Mouse (Mus musculus): ENCODE measurements around the gene Rcn3.
"Not testable (repeated sequence)": the region's sequence is repeated elsewhere in the genome, so short reads cannot be mapped to it uniquely, and the experiment has no call there.

The Rcn3 gene

DNA sequence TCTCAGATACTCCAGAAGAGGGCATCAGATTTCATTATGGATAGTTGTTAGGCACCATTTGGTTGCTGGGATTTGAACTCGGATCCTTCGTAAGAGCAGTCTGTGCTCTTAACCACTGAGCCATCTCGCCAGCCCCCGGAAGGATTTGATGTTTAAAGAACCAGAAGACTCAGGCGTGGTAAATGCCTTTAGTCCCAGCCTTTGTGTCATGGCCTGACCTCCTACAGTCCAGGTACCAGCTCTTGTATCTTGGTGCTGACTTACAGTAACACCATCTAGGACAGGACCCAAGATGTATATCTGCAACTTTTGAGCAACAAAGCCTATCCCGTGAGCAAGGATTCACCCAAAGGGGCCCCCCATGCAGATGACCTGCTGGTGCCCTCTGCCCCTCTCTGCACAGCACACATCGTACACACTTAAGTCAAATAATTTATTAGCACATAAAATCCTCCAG is 33.2 kb upstream of the Rcn3 start:
- in situ Hi-C loops (cut with MboI, MseI): loop anchor here (5.0 to 10.0 kb wide), 2 partner anchors 43 to 270 kb away; partner anchors contain the start of gene Pnkp

- in situ Hi-C loops (cut with MboI, MseI): loop anchor here (5.0 to 10.0 kb wide), 2 partner anchors 42 to 270 kb away; partner anchors contain the start of gene Pnkp
Measured at GRCm38 (mm10) chr7:45124224-45125143, 32.5 kb upstream of the Rcn3 start, which contains the start of gene Rps11. TSS of gene Rps11 (minus strand) at chr7:45124439.

- in situ Hi-C loops (cut with MboI, MseI): loop anchor here (10.0 kb wide), 1 partner anchor 268 kb away; the partner anchor contains the start of gene Pnkp
Measured at GRCm38 (mm10) chr7:45123186-45123570, 31.2 kb upstream of the Rcn3 start.

- in situ Hi-C loops (cut with MboI, MseI): loop anchor here (10.0 kb wide), 1 partner anchor 268 kb away; the partner anchor contains the start of gene Pnkp
Measured at GRCm38 (mm10) chr7:45122561-45123185, 30.7 kb upstream of the Rcn3 start.

GRCm38 (mm10) chr7:45121966-45122365 is 29.9 kb upstream of the Rcn3 start:
- in situ Hi-C loops (cut with MboI, MseI): loop anchor here (10.0 kb wide), 1 partner anchor 267 kb away; the partner anchor contains the start of gene Pnkp

- in situ Hi-C loops (cut with MboI, MseI): loop anchor here (10.0 kb wide), 1 partner anchor 267 kb away; the partner anchor contains the start of gene Pnkp
Measured at GRCm38 (mm10) chr7:45121404-45121803, 29.4 kb upstream of the Rcn3 start.

- in situ Hi-C loops (cut with MboI, MseI): loop anchor here (10.0 kb wide), 1 partner anchor 265 kb away; the partner anchor contains the start of gene Pnkp
Measured at GRCm38 (mm10) chr7:45119780-45120709, 28.0 kb upstream of the Rcn3 start.

DNA sequence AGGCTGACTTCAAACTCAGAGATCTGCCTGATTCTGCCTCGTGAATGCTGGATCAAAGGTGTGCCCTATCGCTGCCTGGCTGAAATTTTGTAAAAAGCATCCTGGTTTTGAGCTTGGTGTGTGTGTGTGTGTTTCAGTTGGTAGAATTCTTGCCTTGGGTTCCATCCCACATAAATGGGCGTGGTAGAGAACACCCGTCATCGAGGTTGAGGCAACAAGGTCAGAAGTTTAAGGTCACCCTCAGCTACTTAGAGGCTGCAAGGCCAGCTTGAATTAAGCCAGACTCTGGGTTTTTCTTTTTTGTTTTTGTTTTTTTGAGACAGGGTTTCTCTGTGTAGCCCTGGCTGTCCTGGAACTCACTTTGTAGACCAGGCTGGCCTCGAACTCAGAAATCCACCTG is 26.3 kb upstream of the Rcn3 start:
- in situ Hi-C loops (cut with MboI, MseI): no loop called here

DNA sequence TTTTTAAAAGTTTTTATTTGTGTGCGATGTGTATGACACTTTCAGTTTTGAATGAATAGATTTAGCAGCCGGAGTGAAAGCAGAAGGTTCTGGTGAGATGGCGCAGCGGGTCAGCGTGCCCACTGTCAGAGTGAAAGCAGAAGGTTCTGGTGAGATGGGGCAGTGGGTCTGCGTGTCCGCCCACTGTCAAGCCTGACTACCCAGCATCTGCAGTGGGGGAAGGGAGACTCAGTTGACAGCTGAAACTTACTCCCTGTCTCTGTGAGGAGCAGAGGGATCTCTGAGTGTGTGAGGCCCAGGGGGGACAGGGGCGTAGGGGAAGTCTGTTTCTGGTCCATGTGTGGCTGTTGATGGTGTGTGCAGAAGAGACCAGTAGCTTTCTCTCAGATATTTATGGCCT is 25.5 kb upstream of the Rcn3 start:
- in situ Hi-C loops (cut with MboI, MseI): no loop called here

DNA sequence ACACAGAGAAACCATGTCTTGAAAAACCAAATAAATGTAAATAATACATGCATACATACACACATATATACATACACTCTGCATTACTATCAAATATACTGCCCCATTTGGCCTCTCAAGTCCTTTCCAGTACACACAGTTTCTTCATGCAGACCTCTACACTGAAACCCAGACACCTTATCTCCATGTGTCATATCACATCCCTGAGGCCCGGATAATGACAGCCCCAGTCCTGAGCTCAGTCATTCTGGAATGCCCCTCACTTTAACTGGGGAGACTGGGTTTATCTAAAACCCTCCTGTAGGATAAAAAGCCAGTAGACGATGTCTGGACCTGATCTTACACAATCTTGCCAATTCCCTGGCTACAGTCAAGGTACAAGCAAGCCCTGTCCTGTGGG is 21.5 kb upstream of the Rcn3 start:
- in situ Hi-C loops (cut with MboI, MseI): no loop called here

DNA sequence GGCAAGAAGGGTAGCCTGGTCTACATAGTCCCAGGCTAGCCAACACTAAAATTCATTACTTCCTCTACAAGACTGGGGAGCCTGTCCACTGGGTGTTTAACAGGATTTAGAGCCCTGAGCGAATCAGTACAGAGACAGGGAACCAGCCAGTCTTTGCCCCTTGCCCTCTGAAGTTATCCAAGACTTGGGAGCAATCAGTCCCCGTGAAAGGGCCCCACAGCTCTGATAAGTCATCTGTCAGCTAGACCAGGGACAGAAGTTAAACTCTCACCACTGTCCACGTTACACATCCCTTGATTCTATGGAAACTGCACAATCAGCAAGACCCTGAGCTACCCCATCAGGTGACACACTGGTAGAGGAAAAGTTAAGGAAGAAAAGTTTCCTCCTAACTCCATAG is 20.5 kb upstream of the Rcn3 start:
- in situ Hi-C loops (cut with MboI, MseI): no loop called here

GRCm38 (mm10) chr7:45111940-45112339 is 19.9 kb upstream of the Rcn3 start:
- in situ Hi-C loops (cut with MboI, MseI): no loop called here

- in situ Hi-C loops (cut with MboI, MseI): not testable (repeated sequence)
Measured at GRCm38 (mm10) chr7:45110089-45110488, 18.1 kb upstream of the Rcn3 start.

GRCm38 (mm10) chr7:45107052-45107645 is 15.1 kb upstream of the Rcn3 start:
- in situ Hi-C loops (cut with MboI, MseI): no loop called here

DNA sequence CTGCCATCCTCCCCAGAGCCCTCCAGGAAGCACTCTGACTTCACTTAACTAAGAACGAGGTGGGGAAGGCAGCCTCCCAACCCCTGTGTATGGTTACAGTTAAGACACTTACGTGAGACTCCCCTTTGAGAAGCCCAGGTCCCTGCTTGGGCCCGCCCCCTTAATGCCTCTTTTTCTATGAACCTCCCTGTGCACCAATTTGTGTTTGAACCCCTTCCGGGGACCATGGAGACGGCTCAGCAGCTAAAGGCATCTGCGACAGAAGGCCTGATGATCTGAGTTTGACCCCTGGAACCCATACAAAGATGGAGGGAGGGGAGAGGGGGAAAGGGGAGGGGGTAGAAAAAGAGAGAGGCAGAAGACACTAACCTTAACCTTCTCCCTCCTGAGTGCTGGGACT is 14.4 kb upstream of the Rcn3 start:
- in situ Hi-C loops (cut with MboI, MseI): no loop called here

- in situ Hi-C loops (cut with MboI, MseI): no loop called here
Measured at GRCm38 (mm10) chr7:45105491-45105890, 13.5 kb upstream of the Rcn3 start.

DNA sequence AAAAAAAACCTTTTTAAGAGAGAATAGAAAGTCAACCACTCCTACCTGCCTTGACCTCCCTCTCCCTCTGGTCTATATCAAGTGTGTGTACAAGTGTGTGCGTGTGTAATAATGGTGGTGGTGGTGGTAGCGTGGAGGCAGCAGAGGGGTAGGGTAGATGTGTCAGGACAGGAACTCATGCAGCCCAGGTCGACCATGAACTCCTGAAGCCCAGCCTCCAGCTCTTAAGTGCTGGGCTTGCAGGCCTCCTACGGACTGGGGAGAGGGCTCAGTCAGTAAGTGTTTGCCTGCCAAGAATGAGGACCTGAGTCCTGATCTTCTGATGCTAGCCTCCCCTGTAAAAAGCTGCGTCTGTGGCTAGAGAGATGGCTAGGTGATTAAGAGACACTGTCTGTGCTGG is 12.9 kb upstream of the Rcn3 start:
- in situ Hi-C loops (cut with MboI, MseI): no loop called here

DNA sequence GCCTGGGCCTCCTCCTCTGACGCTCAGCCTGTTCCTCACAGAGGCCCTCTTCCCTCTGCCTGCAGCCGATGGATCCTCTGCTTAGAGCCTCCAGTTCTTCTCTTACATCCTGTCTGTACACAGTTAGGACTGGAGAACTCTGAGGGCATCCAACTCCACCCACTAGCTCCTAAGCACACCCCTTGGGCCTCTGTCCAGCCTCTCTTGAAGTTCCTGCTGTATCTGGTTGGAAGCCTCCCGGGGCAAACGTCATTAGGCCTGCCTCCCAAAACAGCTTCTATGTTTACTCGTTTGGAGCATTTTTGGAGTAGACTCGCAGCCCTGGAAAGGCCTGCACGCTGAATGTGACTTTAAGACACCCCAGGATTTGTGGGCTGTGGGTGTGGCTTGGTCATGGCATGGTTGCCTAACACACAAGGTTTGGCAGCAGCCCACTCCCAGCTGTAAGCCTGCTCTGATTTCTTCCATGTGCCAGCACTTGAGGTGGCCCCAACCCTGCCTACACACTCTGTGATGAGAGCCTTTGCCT is 11.7 kb upstream of the Rcn3 start, which contains the start of gene Fcgrt:
Fcgrt (minus strand) TSS at position 200 of the 529 bp plus-strand sequence.
- in situ Hi-C loops (cut with MboI, MseI): no loop called here

DNA sequence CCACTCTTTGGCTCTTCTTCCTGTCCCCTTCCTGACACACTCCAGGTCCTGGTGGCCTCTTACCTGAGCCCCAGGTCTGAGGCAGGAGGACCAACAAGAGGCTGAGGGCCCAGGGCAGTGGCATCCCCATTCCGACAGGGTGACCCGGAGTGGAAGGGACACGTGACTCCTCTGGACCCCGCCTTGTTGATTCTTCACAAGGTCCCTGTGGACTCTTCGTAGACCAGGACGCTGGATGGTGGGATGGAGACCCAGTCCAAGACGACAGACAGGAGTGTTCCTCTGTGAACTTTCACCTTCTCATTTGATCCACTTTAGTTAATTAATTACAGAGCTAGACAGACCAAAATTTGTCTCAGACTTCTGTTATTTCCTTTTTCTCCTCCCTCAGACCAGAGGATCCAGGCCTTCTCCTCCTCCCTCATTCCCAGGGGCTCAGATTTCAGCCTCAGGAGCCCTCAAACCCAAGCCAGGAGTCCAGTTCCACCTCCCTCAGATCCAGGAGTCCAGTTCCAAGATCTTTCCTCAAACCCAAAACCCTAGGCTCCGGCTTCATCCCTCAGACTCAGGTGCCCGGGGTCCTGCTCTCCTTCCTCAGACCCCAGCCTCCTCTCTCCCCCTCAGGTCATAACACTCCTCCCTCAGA is 11.0 kb upstream of the Rcn3 start:
- in situ Hi-C loops (cut with MboI, MseI): no loop called here

DNA sequence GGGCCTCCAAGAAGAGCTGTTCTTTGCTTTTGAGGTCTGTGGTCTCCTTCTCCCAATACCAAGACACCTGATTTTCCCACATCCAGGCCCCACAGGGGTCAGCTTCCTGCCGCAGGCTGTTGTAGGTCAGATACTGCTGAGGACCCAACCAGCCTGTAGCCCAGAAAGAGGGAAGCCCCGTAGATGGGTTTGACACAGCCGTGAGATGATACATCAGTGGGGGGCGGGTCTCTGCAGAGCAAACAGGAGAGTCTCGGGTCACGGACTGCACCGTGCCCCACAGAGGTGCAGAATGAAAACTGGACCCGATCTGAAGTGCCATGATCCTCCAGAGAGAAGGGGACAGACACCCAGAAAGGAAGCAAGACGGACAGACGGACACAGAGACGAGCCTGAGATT is 10.4 kb upstream of the Rcn3 start:
- in situ Hi-C loops (cut with MboI, MseI): no loop called here

All from regulatory T cell (primary cell).